Mouse (Mus musculus) embryonic fibroblast, embryonic 13.5 days (primary cell): ENCODE data around the gene Plekhm2. TPM values are rescaled to one million over a fixed set of nuclear protein-coding genes. Genes with fewer than 3 reads are reported as not detected.

ENCODE experiments used
- H3K27ac ChIP-seq: 2 replicates; pipeline ENCODE4 v1.5.1; 2012; ENCODE audit warnings: low read length, control low read depth, inconsistent platforms; ENCODE audit not compliant: insufficient read depth
- H3K4me1 ChIP-seq: 2 replicates; pipeline ENCODE4 v1.6.1; 2011; ENCODE audit warnings: low read length; ENCODE audit not compliant: control insufficient read depth, insufficient read depth
- H3K4me3 ChIP-seq: 2 replicates; pipeline ENCODE4 v1.5.1; 2011; ENCODE audit warnings: mild to moderate bottlenecking, control low read depth, low read length; ENCODE audit not compliant: insufficient read depth
- CTCF ChIP-seq: IDR thresholded peaks from 2 replicates; pipeline ENCODE4 v1.5.1; 2011; ENCODE audit warnings: mild to moderate bottlenecking, control low read depth, low read length, moderate library complexity, borderline replicate concordance; ENCODE audit not compliant: insufficient read depth
- POLR2A ChIP-seq: IDR thresholded peaks from 2 replicates; pipeline ENCODE4 v1.6.1; 2011; ENCODE audit warnings: low read depth, mild to moderate bottlenecking, control low read depth, low read length, moderate library complexity
- polyA plus RNA-seq: library from polyadenylated mRNA; stranded (reverse); fragments of >200 nt; gene quantifications from 2 replicates; pipeline ENCODE4 v1.2.4, GENCODE M21; 2011; ENCODE audit warnings: low read depth; ENCODE audit not compliant: missing spikeins, insufficient read length

Gene Plekhm2
- polyA plus RNA-seq, 1 experiment = 29.8 TPM

DNA sequence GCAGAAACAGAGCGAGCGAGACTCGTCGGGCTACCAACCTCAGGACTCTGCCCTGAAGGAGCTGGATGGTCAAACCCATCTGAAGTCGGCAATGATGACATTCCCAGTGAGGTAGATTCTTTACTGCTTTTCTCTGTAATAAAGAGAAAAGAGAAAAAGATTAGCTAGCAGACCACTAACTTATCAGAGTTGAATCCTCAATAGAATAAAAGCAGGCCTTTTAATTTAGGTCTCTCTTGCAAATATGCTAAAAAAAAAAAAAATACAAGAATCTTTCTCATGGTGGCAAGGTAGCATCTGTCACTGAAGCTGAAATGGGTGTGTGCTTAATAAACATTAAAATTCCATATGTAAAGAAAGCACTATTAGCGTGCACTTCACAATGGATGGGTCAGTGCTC, 20.8 kb upstream of the Plekhm2 start, which contains the start of gene Rsc1a1:
Gene Rsc1a1, minus strand, starts transcription at position 101 of the 400 bp plus-strand sequence.
- TF ChIP-seq POLR2A (no peak), CTCF (no peak)
- no peak within 1 kb of the TSS for H3K27ac ChIP-seq
- no peak within 1 kb of the TSS for H3K4me3 ChIP-seq
- peaks cover 5% of the 10 kb centered on the region for H3K4me1 ChIP-seq

DNA sequence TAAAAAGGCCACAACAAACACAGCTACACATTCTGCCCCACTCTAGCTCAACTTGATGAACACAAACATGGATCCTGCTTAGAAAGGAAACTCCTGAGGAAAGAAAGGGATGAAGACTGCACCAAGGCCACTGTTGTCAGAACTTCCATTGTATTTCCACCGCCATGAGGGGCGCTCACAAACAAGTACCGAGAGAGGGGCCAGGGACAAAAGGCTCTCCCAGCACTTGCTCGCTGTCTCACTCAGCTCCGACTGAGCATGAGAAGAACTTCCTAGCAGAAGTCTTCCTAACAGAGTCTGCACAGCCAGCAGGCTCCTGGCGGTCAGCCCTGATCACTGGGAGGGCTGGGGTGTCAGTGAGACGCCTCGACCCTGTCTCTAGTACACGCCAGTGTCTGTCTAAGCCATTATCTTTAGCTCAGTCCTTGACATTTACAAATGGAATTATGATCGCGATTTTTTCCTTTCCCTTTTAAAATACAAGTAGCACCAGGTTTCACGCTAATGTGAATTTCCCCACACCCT, 18.1 kb upstream of the Plekhm2 start:
- no peak overlapping the region for H3K27ac ChIP-seq
- H3K4me3 ChIP-seq = no peak overlapping the region
- peaks cover 5% of the 10 kb centered on the region for H3K4me1 ChIP-seq
- no peak for TF ChIP-seq POLR2A
- no peak for TF ChIP-seq CTCF

- peak overlapping the region; percentile 55; the same call in 1 of the 2 replicates for H3K27ac ChIP-seq
- TF ChIP-seq POLR2A (no peak), CTCF (no peak)
- H3K4me3 ChIP-seq = no peak overlapping the region
- peaks cover 5% of the 10 kb centered on the region for H3K4me1 ChIP-seq
Measured at GRCm38 (mm10) chr4:141681767-141682166, 17.1 kb upstream of the Plekhm2 start.

- Histone ChIP-seq H3K4me1 (peaks cover 5% of the 10 kb centered on the region), H3K27ac (no peak overlapping the region), H3K4me3 (no peak overlapping the region)
- TF ChIP-seq CTCF (no peak), POLR2A (no peak)
Measured at GRCm38 (mm10) chr4:141680892-141681291, 16.2 kb upstream of the Plekhm2 start.

DNA sequence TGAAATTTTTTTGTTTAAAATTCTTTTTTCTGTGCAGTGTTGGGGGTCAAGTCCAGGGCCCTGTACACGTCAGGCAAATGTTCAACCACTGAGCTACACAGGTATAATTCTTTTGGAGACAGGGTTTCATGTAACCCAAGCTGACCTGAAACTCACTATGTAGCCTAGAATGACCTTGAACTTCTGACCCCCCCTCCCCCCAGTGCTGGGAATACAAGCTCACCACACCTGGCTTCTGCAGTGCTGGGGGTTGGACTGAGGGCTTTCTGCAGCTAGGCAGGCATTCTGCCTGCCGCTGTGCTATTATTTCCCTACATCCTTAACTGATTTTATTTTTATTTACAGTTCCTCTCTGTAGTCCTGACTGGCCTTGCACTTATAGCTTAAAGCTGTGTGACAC, 14.3 kb upstream of the Plekhm2 start:
- TF ChIP-seq POLR2A (no peak), CTCF (no peak)
- no peak overlapping the region for H3K4me3 ChIP-seq
- no peak overlapping the region for H3K27ac ChIP-seq
- H3K4me1 ChIP-seq = peaks cover 5% of the 10 kb centered on the region

DNA sequence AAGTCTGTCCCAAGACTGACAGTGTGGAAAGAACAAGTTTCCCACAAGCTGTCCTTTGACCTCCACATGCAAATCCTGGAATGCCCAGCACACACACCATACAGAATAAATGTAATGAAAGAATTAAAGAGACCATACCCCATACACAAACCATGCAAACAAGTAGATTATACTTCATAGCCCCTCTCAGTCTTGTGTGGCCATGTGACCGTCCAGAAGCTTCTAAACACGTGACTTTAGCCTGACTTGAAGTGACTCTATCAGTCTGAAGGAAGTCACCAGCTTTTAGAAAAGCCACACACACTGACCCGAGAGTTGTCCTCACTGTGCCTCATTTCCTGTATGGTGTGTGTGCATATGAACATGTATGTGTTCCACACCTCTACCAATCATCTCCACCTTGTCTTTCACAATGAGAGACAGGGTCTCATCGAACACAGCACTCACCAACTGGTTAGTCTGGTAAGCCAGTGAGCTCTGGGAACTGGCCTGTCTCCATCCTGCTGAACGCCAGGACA, 11.8 kb upstream of the Plekhm2 start:
- Histone ChIP-seq H3K4me3 (no peak overlapping the region), H3K4me1 (0 out of 2 replicates have a peak, but pooled peaks cover 2% of the 10 kb centered on the region), H3K27ac (no peak overlapping the region)
- no peak for TF ChIP-seq POLR2A
- no peak for TF ChIP-seq CTCF

- no peak overlapping the region for H3K4me3 ChIP-seq
- no peaks in the 10 kb centered on the region for H3K4me1 ChIP-seq
- TF ChIP-seq CTCF (no peak), POLR2A (no peak)
- H3K27ac ChIP-seq = no peak overlapping the region
Measured at GRCm38 (mm10) chr4:141672325-141672724, 7.6 kb upstream of the Plekhm2 start.

DNA sequence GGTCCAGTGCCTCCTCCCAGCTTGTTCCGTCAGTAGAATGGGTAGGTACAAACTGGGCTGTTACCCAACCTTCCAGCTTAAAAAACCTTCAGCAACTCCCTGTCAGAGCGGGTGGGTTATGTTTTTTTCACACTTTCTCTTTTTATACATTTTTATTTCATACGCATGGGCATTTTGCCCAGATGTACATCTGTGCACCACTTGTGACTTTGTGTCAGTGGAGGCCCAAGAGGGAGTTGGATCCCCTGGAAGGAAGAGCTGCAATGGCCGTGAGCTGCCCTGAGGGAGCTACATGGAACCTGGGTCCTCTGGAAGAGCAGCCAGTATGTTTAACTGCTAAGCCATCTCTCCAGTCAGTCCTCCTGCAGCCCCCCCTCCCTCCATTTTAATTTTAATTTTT, 6.7 kb upstream of the Plekhm2 start:
- no peak overlapping the region for H3K27ac ChIP-seq
- TF ChIP-seq POLR2A (no peak), CTCF (no peak)

GRCm38 (mm10) chr4:141669898-141670712, 5.4 kb upstream of the Plekhm2 start:
- Histone ChIP-seq H3K27ac (peak overlapping the region; percentile 54), H3K4me1 (no peaks in the 10 kb centered on the region), H3K4me3 (no peak overlapping the region)
- TF ChIP-seq POLR2A = no peak
- TF ChIP-seq CTCF = no peak

More for the DNA sequence above, 6.7 kb upstream of the Plekhm2 start:
- Histone ChIP-seq H3K4me1 (no peaks in the 10 kb centered on the region), H3K4me3 (no peak overlapping the region)
